Mouse (Mus musculus): ENCODE measurements at regions not wholly inside any gene's neighbourhood (a gene's known extent, or its start where the extent isn't known, plus 50 kb on each side); places are given as distances from the start of the nearest gene placed in this dataset.

DNA sequence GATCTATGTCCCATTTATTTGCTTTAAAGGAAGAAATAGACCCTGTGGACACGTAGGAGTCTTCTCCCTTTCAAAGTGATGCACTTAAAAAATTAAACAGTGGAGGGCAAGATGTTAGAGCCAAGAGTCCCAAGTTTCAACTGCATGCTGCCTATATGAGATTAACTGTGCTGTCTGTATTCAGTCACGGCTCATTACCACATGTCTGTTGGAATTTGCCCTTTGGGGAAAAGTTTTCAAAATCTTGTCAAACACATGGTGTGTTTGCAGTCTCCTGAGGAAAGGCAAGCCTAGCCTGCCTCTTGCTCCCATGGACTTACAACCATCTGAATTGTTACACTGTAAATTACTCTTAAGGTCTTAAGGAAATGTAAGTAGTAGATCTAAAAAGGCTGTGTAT, 211.9 kb upstream of the Gimd1 start:
- Histone ChIP-seq H3K27me3 (no peaks in the 10 kb centered on the region), H3K4me2 (replicated peaks) (no peak overlapping the region), H3K4me3 (no peak overlapping the region), H3K9ac (replicated peaks) (no peak overlapping the region), H3K4me1 (no peaks in the 10 kb centered on the region), H3K36me3 (no peaks in the 10 kb centered on the region), H3K9me3 (no peaks in the 10 kb centered on the region), H3K27ac (replicated peaks) (no peak overlapping the region)
- 73% methylated on average over 2 of the region's 2 CpGs for WGBS
- ATAC-seq (replicated peaks) = no peak

DNA sequence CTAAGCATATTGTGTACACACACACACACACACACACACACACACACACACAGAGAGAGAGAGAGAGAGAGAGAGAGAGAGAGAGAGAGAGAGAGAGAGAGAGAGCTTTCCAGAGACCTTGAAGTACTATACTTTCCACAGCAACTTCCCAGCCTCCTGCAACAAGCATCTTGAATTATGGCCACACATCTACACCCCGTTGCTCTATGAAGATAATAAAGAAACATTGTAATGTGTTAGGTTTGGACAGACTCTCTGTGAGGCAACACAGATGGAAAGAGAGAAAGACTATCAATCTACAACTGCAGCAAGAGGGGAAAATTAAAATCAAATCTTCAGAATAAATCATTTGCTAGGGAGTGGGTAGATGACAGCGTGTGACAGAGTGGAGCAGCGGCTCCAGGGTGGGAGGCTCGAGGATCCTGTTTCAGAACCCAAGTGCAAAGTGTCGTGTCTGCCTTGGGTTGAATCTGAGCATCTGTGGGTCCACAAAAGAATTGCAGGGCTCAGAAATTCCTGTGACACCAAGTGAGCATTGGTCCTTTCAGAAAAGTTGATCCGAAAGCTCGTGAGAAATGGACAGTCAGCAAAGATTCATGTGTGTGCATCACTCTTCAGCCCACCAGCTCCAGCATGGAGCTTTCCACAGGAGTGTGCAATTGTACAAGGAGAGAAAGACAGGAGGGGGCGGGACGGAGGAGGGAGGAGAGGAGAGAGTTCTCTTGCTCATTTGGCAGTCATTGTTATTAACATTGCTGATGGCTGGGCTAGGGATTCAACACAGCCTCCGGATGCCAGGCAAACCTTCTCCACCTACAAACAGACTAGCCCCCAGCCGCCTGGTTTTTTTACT, 203.6 kb upstream of the Gimd1 start:
- H3K4me1 ChIP-seq = no peaks in the 10 kb centered on the region
- H3K9ac ChIP-seq (replicated peaks) = no peak overlapping the region
- H3K36me3 ChIP-seq = no peaks in the 10 kb centered on the region
- no peaks in the 10 kb centered on the region for H3K9me3 ChIP-seq
- no peak overlapping the region for H3K4me2 ChIP-seq (replicated peaks)
- WGBS = 70% methylated on average over 11 of the region's 11 CpGs
- H3K27ac ChIP-seq (replicated peaks) = no peak overlapping the region
- no peak for ATAC-seq (replicated peaks)
- no peaks in the 10 kb centered on the region for H3K27me3 ChIP-seq
- no peak overlapping the region for H3K4me3 ChIP-seq

DNA sequence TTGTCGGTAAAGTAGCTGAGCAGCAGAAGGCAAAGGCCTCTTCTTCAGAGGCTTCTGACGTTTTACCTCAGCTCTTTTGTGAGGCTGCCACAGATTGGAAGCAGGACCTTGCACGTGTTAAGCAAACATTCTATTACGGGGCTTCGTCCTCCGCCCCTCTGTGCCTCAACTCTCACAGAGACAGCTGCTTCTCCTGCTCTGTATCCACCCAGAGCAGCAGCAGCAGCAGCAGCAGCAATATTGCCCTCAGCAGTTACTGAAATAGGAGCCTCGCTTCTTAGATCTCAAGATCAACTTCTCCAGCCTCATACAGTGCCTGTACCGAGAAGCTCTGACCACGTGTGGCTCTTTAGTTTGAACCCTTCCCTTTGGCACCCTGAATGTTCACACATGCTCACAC, 202.4 kb upstream of the Gimd1 start:
- H3K9me3 ChIP-seq = no peaks in the 10 kb centered on the region
- no peak overlapping the region for H3K4me3 ChIP-seq
- 78% methylated on average over 9 of the region's 9 CpGs for WGBS
- no peak for ATAC-seq (replicated peaks)
- H3K36me3 ChIP-seq = no peaks in the 10 kb centered on the region
- H3K27me3 ChIP-seq = no peaks in the 10 kb centered on the region
- H3K9ac ChIP-seq (replicated peaks) = no peak overlapping the region
- no peak overlapping the region for H3K27ac ChIP-seq (replicated peaks)
- no peak overlapping the region for H3K4me2 ChIP-seq (replicated peaks)
- no peaks in the 10 kb centered on the region for H3K4me1 ChIP-seq

DNA sequence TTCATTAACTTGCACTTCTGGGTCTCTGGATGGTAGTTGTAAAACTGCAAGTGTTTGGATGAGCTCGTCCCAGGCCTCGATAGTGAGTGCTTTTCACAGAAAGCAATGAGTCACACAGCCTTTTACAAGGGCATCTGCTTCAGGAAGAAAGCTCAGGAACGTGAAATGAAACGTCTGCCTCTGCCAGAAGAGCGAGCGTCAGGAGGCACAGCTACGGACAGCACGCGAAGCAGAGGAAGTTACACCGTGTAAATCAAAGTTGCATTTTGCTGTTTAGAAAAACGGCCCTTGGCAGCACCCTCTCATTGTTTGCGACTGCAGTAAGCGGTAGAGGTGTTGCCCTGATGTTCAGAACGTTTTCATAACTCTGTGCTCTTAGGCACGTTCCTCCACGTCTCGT, 201.5 kb upstream of the Gimd1 start:
- H3K27ac ChIP-seq (replicated peaks) = no peak overlapping the region
- H3K36me3 ChIP-seq = no peaks in the 10 kb centered on the region
- H3K4me1 ChIP-seq = no peaks in the 10 kb centered on the region
- ATAC-seq (replicated peaks) = no peak
- no peaks in the 10 kb centered on the region for H3K9me3 ChIP-seq
- H3K27me3 ChIP-seq = no peaks in the 10 kb centered on the region
- H3K4me3 ChIP-seq = no peak overlapping the region
- no peak overlapping the region for H3K9ac ChIP-seq (replicated peaks)
- WGBS = 85% methylated on average over 17 of the region's 17 CpGs
- no peak overlapping the region for H3K4me2 ChIP-seq (replicated peaks)

DNA sequence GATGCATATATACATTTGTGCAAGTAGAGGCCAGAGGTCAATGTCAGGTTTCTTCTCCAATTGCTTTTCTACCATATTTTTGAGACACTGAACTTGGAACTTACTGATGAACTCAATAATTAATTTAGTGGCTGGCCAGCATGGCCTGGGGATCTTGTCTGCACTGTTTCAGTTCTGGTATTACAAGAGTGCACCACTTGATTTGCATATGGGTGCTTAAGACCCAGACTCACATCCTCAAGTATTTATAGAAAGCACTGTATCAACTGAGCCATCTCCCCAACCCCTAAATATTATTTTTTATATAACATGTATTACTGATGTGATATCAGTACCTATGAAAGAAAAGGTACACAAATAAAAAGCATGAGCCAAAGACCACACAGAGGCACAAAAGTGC, 197.8 kb upstream of the Gimd1 start:
- Histone ChIP-seq H3K4me2 (replicated peaks) (no peak overlapping the region), H3K4me1 (no peaks in the 10 kb centered on the region), H3K36me3 (no peaks in the 10 kb centered on the region), H3K9me3 (no peaks in the 10 kb centered on the region), H3K27me3 (no peaks in the 10 kb centered on the region), H3K27ac (replicated peaks) (no peak overlapping the region), H3K9ac (replicated peaks) (no peak overlapping the region), H3K4me3 (no peak overlapping the region)
- ATAC-seq (replicated peaks) = no peak

DNA sequence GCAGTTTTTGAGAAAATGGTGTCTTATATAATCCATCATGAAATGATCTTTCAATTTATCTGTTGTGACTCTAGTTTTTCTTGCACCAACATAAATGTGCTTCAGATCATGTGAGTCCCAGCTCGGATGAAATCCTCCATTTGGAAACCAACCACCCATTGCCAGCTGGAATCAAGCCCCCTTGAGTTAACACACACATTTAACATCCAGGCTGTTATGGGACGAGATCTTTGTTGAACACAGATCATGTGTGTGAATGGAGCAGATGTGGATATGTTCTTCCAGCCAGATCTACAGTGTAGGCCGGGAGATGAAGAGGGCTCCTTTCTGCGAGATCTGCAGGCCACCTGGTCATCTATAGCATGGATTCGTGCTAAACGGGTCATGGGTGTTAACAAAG, 188.4 kb upstream of the Gimd1 start:
- no peak; the same call in 1 of the 2 replicates for ATAC-seq (replicated peaks)
- 80% methylated on average over 6 of the region's 6 CpGs for WGBS

DNA sequence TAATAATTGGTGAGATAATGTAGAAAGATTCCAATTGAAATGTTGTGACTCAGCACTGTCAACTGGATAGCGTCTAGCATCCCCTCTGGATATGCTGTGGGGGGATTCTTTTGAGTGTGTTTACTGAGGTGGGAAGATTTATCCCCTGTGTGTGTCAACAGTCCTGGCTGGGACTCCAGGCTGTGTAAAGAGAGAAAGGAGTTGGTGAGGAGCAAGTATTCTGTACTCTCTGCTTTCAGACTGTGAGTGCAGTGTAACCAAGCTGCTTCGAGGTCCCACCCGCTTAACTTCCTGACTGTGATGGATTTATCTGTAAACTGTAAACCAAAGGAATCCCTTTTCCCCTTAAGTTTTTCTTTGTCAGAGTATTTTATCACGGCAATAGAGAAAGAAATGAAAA, 175.7 kb upstream of the Gimd1 start:
- Histone ChIP-seq H3K36me3 (no peaks in the 10 kb centered on the region), H3K4me3 (no peak overlapping the region), H3K27me3 (no peaks in the 10 kb centered on the region), H3K27ac (replicated peaks) (no peak overlapping the region), H3K9ac (replicated peaks) (no peak overlapping the region), H3K9me3 (no peaks in the 10 kb centered on the region), H3K4me1 (no peaks in the 10 kb centered on the region), H3K4me2 (replicated peaks) (no peak overlapping the region)
- ATAC-seq (replicated peaks) = no peak
- WGBS = 65% methylated on average over 4 of the region's 4 CpGs

More for the DNA sequence above, 188.4 kb upstream of the Gimd1 start:
- Histone ChIP-seq H3K4me1 (no peaks in the 10 kb centered on the region), H3K27ac (replicated peaks) (no peak overlapping the region), H3K9ac (replicated peaks) (no peak overlapping the region), H3K4me3 (no peak overlapping the region), H3K36me3 (no peaks in the 10 kb centered on the region), H3K4me2 (replicated peaks) (no peak overlapping the region), H3K9me3 (no peaks in the 10 kb centered on the region), H3K27me3 (no peaks in the 10 kb centered on the region)

DNA sequence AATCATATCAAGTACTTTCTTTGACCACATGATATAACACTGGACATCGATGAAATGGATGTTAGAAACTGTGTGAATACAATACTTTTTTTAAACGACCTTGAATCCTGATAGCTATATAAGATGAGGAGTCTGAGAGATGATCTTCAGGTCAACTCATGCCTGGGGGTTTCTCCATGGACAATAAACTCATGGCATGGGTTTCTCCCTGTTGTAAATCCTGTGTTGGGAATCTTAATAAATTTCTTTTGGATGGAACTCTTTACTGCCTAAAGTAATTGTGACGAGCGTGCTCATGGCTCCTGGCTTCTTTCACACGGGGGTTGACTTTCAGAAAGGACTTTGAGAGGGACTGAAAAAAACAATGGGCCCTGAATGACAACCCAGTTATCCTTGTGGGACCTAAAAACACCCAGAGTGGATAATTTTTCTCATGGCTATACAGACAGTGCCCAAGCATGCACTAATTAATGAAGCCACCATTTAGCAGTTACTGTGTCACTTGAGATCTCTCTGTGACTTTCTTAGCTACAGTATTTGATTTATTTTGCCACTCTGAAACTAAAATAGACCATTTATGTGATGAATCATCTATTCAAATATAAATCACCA, 167.2 kb upstream of the Gimd1 start:
- Histone ChIP-seq H3K4me1 (no peaks in the 10 kb centered on the region), H3K36me3 (no peaks in the 10 kb centered on the region), H3K27me3 (no peaks in the 10 kb centered on the region), H3K4me3 (no peak overlapping the region), H3K27ac (replicated peaks) (no peak overlapping the region), H3K9ac (replicated peaks) (no peak overlapping the region), H3K9me3 (no peaks in the 10 kb centered on the region), H3K4me2 (replicated peaks) (no peak overlapping the region)
- no peak for ATAC-seq (replicated peaks)
- 70% methylated on average over 5 of the region's 5 CpGs for WGBS

DNA sequence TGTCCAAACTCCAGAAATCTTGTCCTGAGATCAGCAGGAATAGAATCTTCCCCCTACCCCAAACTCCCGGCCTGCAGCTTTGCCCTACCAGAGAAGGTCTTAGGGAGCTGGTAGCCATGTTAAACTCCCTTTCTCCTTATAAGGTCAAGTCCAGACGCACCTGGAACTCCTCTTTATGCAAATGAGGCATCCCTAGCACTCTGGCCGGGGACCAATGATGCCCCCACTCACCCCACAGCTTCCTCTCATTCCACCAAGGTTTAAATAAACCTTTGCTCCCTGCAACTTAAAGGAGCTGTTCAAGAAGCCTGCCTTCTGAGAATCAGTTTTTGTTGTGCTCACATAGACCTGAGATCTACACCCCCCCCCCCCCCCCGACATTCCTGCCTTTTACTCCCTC, 158.6 kb upstream of the Gimd1 start:
- Histone ChIP-seq H3K4me1 (no peaks in the 10 kb centered on the region), H3K9me3 (no peaks in the 10 kb centered on the region), H3K9ac (replicated peaks) (no peak overlapping the region), H3K36me3 (no peaks in the 10 kb centered on the region), H3K4me2 (replicated peaks) (no peak overlapping the region), H3K4me3 (no peak overlapping the region), H3K27ac (replicated peaks) (no peak overlapping the region), H3K27me3 (no peaks in the 10 kb centered on the region)
- ATAC-seq (replicated peaks) = no peak
- 55% methylated on average over 4 of the region's 4 CpGs for WGBS

DNA sequence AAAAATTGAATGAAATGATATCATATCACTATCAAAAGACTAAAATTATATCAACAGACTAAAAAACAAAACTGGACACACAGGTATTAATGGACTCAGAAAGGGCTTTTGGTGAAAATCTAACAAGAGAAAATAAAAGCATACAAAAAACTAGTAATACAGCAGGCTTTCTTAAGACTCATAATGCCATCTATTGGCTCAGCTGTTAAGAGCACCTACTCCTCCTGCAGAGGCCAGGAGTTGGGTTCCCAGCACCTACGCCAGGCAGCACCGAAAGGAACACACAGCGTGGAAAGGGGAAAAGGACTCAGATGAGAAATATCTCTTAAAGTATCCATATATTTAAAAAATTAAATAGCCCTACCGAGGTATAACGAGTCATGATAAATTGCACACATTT, 151.9 kb upstream of the Gimd1 start:
- Histone ChIP-seq H3K9ac (replicated peaks) (no peak overlapping the region), H3K4me3 (no peak overlapping the region), H3K27ac (replicated peaks) (no peak overlapping the region), H3K4me2 (replicated peaks) (no peak overlapping the region), H3K27me3 (no peaks in the 10 kb centered on the region), H3K4me1 (no peaks in the 10 kb centered on the region), H3K9me3 (no peaks in the 10 kb centered on the region), H3K36me3 (no peaks in the 10 kb centered on the region)
- ATAC-seq (replicated peaks) = no peak
- 94% methylated on average over 5 of the region's 5 CpGs for WGBS

DNA sequence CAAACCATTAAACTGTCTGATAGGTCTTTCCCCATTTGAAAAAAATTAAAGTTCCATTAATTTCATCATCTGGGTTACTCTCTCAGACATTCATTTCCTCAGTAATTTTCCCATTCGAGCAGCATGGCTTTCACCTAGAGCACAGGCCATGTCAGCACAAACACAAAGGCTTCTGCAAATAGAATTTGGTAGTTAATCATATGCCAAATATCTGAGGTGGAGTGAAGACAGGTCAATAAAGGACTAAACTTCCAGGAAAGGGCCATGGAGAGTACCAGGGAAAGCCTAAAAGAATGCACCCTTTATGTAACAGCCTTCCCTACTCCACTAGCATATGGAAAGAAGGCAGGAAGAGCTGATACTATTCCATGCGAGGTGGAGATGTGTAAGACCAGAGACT, 150.3 kb upstream of the Gimd1 start:
- Histone ChIP-seq H3K4me3 (no peak overlapping the region), H3K27ac (replicated peaks) (no peak overlapping the region), H3K4me2 (replicated peaks) (no peak overlapping the region), H3K9ac (replicated peaks) (no peak overlapping the region), H3K36me3 (no peaks in the 10 kb centered on the region), H3K9me3 (no peaks in the 10 kb centered on the region), H3K27me3 (no peaks in the 10 kb centered on the region), H3K4me1 (no peaks in the 10 kb centered on the region)
- WGBS = 77% methylated on average over 2 of the region's 2 CpGs
- no peak for ATAC-seq (replicated peaks)

DNA sequence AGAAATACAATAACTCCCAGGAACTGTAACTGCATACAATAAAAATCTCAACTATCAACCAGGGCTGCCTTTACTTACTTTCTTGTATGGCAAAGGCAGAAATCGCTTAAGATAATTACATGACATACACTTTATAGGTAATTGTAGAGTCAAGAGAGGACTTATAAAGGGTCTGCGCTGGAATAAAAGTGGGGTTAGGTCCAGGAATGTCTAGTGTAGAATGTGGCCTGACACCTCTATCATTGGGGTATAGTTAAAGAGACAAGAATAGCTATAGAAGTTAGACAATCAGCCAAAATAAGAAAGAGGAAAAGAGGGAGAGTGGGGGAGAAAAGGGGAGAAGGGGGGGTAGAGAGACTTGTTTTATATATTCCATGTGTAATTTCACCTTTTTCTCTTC, 144.8 kb upstream of the Gimd1 start:
- H3K9me3 ChIP-seq = no peaks in the 10 kb centered on the region
- H3K4me3 ChIP-seq = no peak overlapping the region
- H3K4me2 ChIP-seq (replicated peaks) = no peak overlapping the region
- no peak overlapping the region for H3K9ac ChIP-seq (replicated peaks)
- no peaks in the 10 kb centered on the region for H3K36me3 ChIP-seq
- H3K27ac ChIP-seq (replicated peaks) = no peak overlapping the region
- 82% methylated on average over 2 of the region's 2 CpGs for WGBS
- no peaks in the 10 kb centered on the region for H3K4me1 ChIP-seq
- no peaks in the 10 kb centered on the region for H3K27me3 ChIP-seq
- ATAC-seq (replicated peaks) = no peak

DNA sequence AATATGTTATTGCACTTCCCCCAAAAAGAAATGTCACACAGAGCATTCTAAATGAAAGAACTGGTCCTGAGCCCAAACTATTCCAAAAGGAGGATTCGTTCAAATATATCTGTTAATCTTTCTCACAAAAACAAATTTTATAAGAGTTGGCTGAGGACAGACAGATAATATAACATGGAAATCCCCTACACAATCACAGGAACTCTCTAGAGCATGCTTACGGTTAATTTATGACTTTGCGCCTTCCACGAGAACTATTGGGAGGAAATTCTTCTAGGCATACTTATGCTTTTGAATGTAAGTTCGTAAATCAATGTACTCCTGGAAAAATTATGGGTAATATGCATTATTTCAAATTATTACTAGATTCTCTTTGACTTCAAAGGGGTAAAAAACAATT, 144.1 kb upstream of the Gimd1 start:
- Histone ChIP-seq H3K27me3 (no peaks in the 10 kb centered on the region), H3K27ac (replicated peaks) (no peak overlapping the region), H3K4me2 (replicated peaks) (no peak overlapping the region), H3K4me1 (no peaks in the 10 kb centered on the region), H3K36me3 (no peaks in the 10 kb centered on the region), H3K9me3 (no peaks in the 10 kb centered on the region), H3K4me3 (no peak overlapping the region), H3K9ac (replicated peaks) (no peak overlapping the region)
- no peak for ATAC-seq (replicated peaks)
- 95% methylated on average over 5 of the region's 5 CpGs for WGBS
